Mouse (Mus musculus) neural tube, embryonic 15.5 days (tissue): ENCODE data around the gene Clcnkb. TPM values are rescaled to one million over a fixed set of nuclear protein-coding genes. Genes with fewer than 3 reads are reported as not detected.

ENCODE experiments used
- ATAC-seq: fragments of 200-750 bp; cut with Nextera tagmentation; 2 replicates; pipeline ENCODE4 v1.8.0; 2017; ENCODE audit warnings: mild to moderate bottlenecking, moderate TSS enrichment, moderate library complexity; ENCODE audit not compliant: low FRiP score
- H3K27ac ChIP-seq: fragments of 300-500 bp; sonication (generic); replicated peaks from 2 replicates; pipeline ENCODE4 v1.5.1; 2015; ENCODE audit warnings: mild to moderate bottlenecking, inconsistent platforms
- H3K27me3 ChIP-seq: fragments of 300-500 bp; sonication (generic); replicated peaks from 2 replicates; pipeline ENCODE4 v1.6.1; 2015; ENCODE audit warnings: inconsistent platforms
- H3K36me3 ChIP-seq: fragments of 300-500 bp; sonication (generic); 2 replicates; pipeline ENCODE4 v1.6.1; 2015; ENCODE audit warnings: inconsistent platforms
- H3K4me1 ChIP-seq: fragments of 300-500 bp; sonication (generic); 2 replicates; pipeline ENCODE4 v1.6.1; 2015; ENCODE audit warnings: inconsistent platforms
- H3K4me2 ChIP-seq: fragments of 300-500 bp; sonication (generic); 2 replicates; pipeline ENCODE4 v1.6.1; 2015; ENCODE audit warnings: inconsistent platforms, mild to moderate bottlenecking, moderate library complexity
- H3K4me3 ChIP-seq: fragments of 300-500 bp; sonication (generic); replicated peaks from 2 replicates; pipeline ENCODE4 v1.5.1; 2015; ENCODE audit warnings: mild to moderate bottlenecking, inconsistent platforms
- H3K9ac ChIP-seq: fragments of 300-500 bp; sonication (generic); replicated peaks from 2 replicates; pipeline ENCODE4 v1.6.1; 2015; ENCODE audit warnings: mild to moderate bottlenecking, inconsistent platforms
- H3K9me3 ChIP-seq: fragments of 300-500 bp; sonication (generic); replicated peaks from 2 replicates; pipeline ENCODE4 v1.6.1; 2016; ENCODE audit warnings: inconsistent platforms
- WGBS: fragments of 180-500 bp; shearing (Covaris S2); methylation state at CpG from one replicate; pipeline ENCODE4 v1.1.7; 2015; ENCODE audit warnings: mixed read lengths; 5-methylcytosine and 5-hydroxymethylcytosine counted together
- polyA plus RNA-seq: library from polyadenylated mRNA; unstranded; fragments of >200 nt; fragmentation: Nextera tagmentation; extraction: Ambion mirVana; gene quantifications from 2 replicates; pipeline ENCODE4 v1.2.1, GENCODE M21; 2015

Clcnkb gene
- 0.27 TPM in 1 of 2 replicates, not detected in the other for polyA plus RNA-seq

DNA sequence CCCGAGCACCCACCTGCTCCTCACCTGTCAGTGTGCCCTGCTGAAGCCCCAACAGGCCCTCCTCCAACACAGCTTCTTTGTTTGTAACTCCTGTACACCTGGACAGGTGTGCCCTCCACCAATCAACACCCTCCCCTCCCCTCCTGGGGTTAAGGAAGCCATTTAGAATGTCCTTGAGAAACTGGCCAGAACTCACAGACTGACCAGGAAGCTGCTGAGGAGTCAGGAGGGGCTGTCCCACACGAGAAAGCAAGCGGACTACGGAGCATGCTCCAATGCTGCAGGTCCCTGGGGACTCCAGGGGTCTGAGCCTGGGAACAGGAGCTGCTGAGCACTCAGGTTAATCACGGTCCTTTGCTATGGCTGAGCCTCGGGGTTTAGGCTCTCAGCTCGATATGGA, at the start of gene Clcnkb:
TSS of gene Clcnkb (minus strand) at position 91 of the 400 bp plus-strand sequence.
- H3K27ac ChIP-seq = no peak within 1 kb of the TSS
- H3K27me3 ChIP-seq = no peaks in the 10 kb centered on the region; the same call in 1 of the 2 replicates
- WGBS = 62% methylated on average over 7 of the region's 7 CpGs

GRCm38 (mm10) chr4:141464722-141465121, 48.9 kb upstream of the Clcnkb start:
- Histone ChIP-seq H3K4me1 (peaks cover 4% of the 10 kb centered on the region; the same call in 1 of the 2 replicates), H3K27me3 (no peaks in the 10 kb centered on the region), H3K9ac (no peak overlapping the region), H3K9me3 (no peaks in the 10 kb centered on the region), H3K4me2 (no peak overlapping the region), H3K27ac (no peak overlapping the region), H3K4me3 (no peak overlapping the region), H3K36me3 (peaks cover 77% of the 10 kb centered on the region)
- WGBS = 79% methylated on average over 16 of the region's 16 CpGs
- no peak for ATAC-seq

More for the DNA sequence above, at the start of gene Clcnkb:
- H3K36me3 ChIP-seq = no peaks in the 10 kb centered on the region
- H3K4me1 ChIP-seq = peaks cover 6% of the 10 kb centered on the region; the same call in 1 of the 2 replicates
- no peak for ATAC-seq
- H3K9ac ChIP-seq = no peak within 1 kb of the TSS
- H3K4me2 ChIP-seq = no peak within 1 kb of the TSS
- no peak within 1 kb of the TSS for H3K4me3 ChIP-seq
- no peaks in the 10 kb centered on the region for H3K9me3 ChIP-seq

DNA sequence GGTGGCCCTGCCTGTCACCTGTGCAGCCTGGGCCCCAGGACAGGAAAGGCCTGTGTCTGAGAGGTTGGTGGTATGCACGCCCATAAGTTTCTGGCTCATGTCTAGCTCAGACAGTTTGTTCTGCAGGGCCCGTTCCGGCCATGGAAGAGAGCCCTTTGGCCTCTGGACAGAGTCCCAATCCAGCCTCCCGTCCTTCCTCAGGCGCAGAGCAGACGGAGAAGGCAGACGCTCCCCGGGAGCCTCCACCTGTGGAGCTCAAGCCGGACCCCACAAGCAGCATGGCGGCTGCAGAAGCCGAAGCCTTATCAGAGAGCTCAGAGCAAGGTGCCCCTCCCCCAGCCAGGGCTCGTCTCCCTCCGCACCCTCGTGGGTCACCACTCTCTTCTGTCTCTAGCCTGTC, 47.7 kb upstream of the Clcnkb start:
- 90% methylated on average over 14 of the region's 14 CpGs for WGBS
- peaks cover 7% of the 10 kb centered on the region for H3K4me1 ChIP-seq
- peaks cover 67% of the 10 kb centered on the region for H3K36me3 ChIP-seq
- H3K9me3 ChIP-seq = no peaks in the 10 kb centered on the region
- no peak overlapping the region for H3K4me2 ChIP-seq
- H3K27ac ChIP-seq = no peak overlapping the region
- no peak overlapping the region for H3K9ac ChIP-seq
- no peak for ATAC-seq
- H3K4me3 ChIP-seq = no peak overlapping the region
- H3K27me3 ChIP-seq = no peaks in the 10 kb centered on the region

DNA sequence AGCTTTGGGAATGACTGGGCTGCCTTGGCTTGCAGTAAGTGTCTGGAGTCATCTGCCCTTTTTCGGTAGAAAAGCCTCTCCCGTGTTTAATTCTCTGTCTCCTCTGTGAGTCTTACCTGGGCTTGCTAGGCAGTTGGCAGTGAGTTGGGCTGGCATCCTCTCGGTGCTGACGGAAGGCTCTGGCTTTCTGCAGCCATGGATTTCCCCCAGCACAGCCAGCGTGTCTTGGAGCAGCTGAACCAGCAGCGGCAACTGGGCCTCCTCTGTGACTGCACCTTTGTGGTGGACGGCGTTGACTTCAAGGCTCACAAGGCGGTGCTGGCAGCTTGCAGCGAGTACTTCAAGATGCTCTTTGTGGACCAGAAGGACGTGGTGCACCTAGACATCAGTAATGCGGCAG, 45.8 kb upstream of the Clcnkb start:
- Histone ChIP-seq H3K36me3 (peaks cover 51% of the 10 kb centered on the region), H3K9ac (no peak overlapping the region), H3K9me3 (no peaks in the 10 kb centered on the region), H3K27ac (no peak overlapping the region), H3K4me3 (no peak overlapping the region), H3K4me1 (peaks cover 12% of the 10 kb centered on the region), H3K4me2 (no peak overlapping the region), H3K27me3 (no peaks in the 10 kb centered on the region)
- no peak for ATAC-seq
- 90% methylated on average over 12 of the region's 12 CpGs for WGBS

GRCm38 (mm10) chr4:141461088-141461487, 45.3 kb upstream of the Clcnkb start:
- H3K4me2 ChIP-seq = no peak overlapping the region
- H3K4me1 ChIP-seq = peaks cover 12% of the 10 kb centered on the region
- H3K36me3 ChIP-seq = peaks cover 49% of the 10 kb centered on the region
- H3K4me3 ChIP-seq = no peak overlapping the region
- no peak overlapping the region for H3K27ac ChIP-seq
- 38% methylated on average over 12 of the region's 12 CpGs for WGBS
- no peak overlapping the region for H3K9ac ChIP-seq
- ATAC-seq = no peak
- H3K9me3 ChIP-seq = no peaks in the 10 kb centered on the region
- no peaks in the 10 kb centered on the region for H3K27me3 ChIP-seq

DNA sequence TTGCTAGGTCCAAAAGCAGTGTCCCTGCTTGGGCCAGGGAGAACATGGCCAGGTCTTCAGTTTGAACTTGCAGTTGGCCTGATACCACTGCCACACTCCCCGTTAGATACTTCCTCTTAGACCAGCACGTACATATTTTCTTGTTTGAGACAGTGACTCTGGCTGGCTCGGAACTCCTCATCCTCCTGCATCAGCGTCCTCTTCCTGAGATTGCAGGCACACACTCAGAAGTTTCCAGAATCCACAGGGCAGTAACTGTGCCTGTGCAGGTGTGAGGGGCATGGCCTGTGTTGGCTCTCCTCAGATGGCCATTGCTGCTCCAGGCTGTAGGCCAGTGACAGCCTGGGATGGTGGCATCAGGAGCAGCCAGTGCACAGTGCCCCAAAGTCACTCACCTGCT, 44.7 kb upstream of the Clcnkb start:
- no peak overlapping the region for H3K27ac ChIP-seq
- peaks cover 45% of the 10 kb centered on the region for H3K36me3 ChIP-seq
- 97% methylated on average over 4 of the region's 4 CpGs for WGBS
- H3K9ac ChIP-seq = no peak overlapping the region
- H3K9me3 ChIP-seq = no peaks in the 10 kb centered on the region
- H3K4me2 ChIP-seq = no peak overlapping the region
- no peaks in the 10 kb centered on the region for H3K27me3 ChIP-seq
- ATAC-seq = no peak
- no peak overlapping the region for H3K4me3 ChIP-seq
- peaks cover 12% of the 10 kb centered on the region for H3K4me1 ChIP-seq

DNA sequence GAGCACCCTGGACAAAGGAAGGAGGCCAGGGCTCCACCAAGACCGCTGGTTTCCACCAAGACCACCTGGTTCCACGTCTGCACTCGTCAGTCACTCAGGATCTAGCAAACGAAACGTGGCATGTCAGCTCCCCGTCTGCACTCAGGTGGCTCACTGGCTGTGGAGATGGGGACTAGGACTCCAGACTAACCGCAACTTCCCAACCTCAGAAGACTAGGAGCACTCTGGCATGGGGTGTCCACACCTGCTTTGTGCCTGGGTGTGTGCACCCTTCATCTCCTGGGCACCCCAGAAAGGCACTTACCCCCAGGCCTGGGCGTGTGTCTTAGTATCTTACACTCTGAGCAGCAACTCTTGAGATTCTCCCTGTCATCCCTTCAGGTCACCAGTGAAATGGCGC, 44.0 kb upstream of the Clcnkb start:
- WGBS = 93% methylated on average over 9 of the region's 9 CpGs
- Histone ChIP-seq H3K4me2 (no peak overlapping the region), H3K27ac (no peak overlapping the region), H3K4me1 (peaks cover 12% of the 10 kb centered on the region), H3K36me3 (peaks cover 37% of the 10 kb centered on the region), H3K9ac (no peak overlapping the region), H3K4me3 (no peak overlapping the region), H3K27me3 (no peaks in the 10 kb centered on the region), H3K9me3 (no peaks in the 10 kb centered on the region)
- no peak for ATAC-seq

- H3K4me1 ChIP-seq = peaks cover 12% of the 10 kb centered on the region
- H3K27ac ChIP-seq = no peak overlapping the region
- no peak overlapping the region for H3K9ac ChIP-seq
- peaks cover 29% of the 10 kb centered on the region for H3K36me3 ChIP-seq
- H3K4me2 ChIP-seq = no peak overlapping the region
- ATAC-seq = no peak
- 72% methylated on average over 3 of the region's 3 CpGs for WGBS
- no peaks in the 10 kb centered on the region for H3K9me3 ChIP-seq
- H3K27me3 ChIP-seq = no peaks in the 10 kb centered on the region
- H3K4me3 ChIP-seq = no peak overlapping the region
Observed at GRCm38 (mm10) chr4:141458888-141459287, 43.1 kb upstream of the Clcnkb start.

DNA sequence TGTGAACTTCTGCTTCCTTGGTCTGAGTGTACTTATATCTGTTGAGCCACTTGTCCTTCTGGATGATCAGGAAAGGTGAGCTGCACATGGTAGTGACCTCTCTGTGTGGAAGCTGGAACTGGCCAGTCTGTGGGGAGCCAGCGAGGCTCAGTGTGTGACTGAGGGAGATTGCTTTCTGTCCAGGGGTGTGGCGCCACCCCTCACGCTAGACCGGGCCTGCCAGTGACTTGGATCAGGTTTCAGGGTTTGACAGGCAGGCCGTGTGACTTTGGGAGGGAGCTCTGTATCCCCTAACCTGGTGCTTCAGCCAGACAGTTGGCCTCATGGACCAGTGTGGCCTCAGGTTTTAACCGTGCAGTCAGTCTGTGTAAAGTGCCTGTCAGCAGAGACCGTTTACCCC, 42.4 kb upstream of the Clcnkb start:
- Histone ChIP-seq H3K4me2 (no peak overlapping the region), H3K36me3 (peaks cover 23% of the 10 kb centered on the region), H3K27ac (no peak overlapping the region), H3K27me3 (no peaks in the 10 kb centered on the region), H3K9ac (no peak overlapping the region), H3K4me3 (no peak overlapping the region), H3K9me3 (no peaks in the 10 kb centered on the region), H3K4me1 (peaks cover 14% of the 10 kb centered on the region)
- WGBS = 15% methylated on average over 7 of the region's 7 CpGs
- ATAC-seq = no peak

DNA sequence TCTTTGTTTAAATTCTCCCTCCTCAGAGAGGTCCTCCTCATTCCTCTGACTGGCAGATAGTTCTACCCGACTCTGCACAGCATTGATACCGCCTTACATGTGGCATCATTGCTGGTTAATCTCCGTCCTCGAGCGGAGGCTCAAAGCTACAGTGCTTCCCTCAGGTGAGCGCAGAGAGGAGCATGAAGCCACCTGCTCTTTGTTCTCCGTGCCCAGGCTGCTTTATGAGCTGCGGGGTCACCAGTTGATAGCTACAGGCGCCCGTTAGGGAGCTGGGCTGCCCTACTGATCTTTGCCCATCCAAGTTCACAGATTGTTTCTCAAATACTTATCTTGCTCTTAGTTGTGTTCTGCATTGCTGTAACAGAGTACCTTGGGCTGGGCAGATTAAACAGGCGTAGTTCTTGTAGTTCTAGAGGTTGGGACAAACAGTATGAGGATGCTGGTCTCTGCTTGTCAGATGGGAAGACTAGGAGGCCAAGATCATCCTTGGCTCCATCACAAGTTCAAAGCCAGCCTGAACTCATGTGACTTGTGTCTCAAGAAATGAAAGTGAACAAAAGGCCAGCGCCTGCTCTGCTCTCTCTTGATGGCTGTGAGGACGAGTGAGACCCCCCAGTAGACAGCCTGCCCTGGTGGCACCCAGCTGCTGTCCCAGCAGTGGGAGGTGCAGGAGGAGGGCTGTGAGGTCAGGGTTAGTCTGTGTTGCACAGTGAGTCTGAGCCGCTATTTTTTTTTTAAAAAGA, 40.6 kb upstream of the Clcnkb start:
- WGBS = 94% methylated on average over 14 of the region's 14 CpGs
- peaks cover 21% of the 10 kb centered on the region for H3K4me1 ChIP-seq

GRCm38 (mm10) chr4:141455526-141455925, 39.7 kb upstream of the Clcnkb start:
- no peaks in the 10 kb centered on the region for H3K9me3 ChIP-seq
- H3K36me3 ChIP-seq = peaks cover 29% of the 10 kb centered on the region
- no peak overlapping the region for H3K4me3 ChIP-seq
- peaks cover 17% of the 10 kb centered on the region; the same call in 1 of the 2 replicates for H3K4me1 ChIP-seq
- no peak overlapping the region for H3K9ac ChIP-seq
- no peak overlapping the region for H3K4me2 ChIP-seq
- H3K27me3 ChIP-seq = no peaks in the 10 kb centered on the region
- no peak for ATAC-seq
- no peak overlapping the region for H3K27ac ChIP-seq
- WGBS = 82% methylated on average over 4 of the region's 4 CpGs

More for the DNA sequence above, 40.6 kb upstream of the Clcnkb start:
- no peak overlapping the region for H3K4me3 ChIP-seq
- no peak overlapping the region for H3K4me2 ChIP-seq
- peaks cover 25% of the 10 kb centered on the region for H3K36me3 ChIP-seq
- no peak overlapping the region for H3K9ac ChIP-seq
- no peak for ATAC-seq
- H3K27me3 ChIP-seq = no peaks in the 10 kb centered on the region
- H3K9me3 ChIP-seq = no peaks in the 10 kb centered on the region
- H3K27ac ChIP-seq = no peak overlapping the region

- no peak for ATAC-seq
- 80% methylated on average over 14 of the region's 14 CpGs for WGBS
Observed at GRCm38 (mm10) chr4:141454581-141455350, 39.0 kb upstream of the Clcnkb start.

More at GRCm38 (mm10) chr4:141454581-141455350, 39.0 kb upstream of the Clcnkb start:
- Histone ChIP-seq H3K36me3 (peaks cover 34% of the 10 kb centered on the region), H3K4me2 (no peak overlapping the region), H3K27ac (no peak overlapping the region), H3K9ac (no peak overlapping the region), H3K4me3 (no peak overlapping the region), H3K27me3 (no peaks in the 10 kb centered on the region), H3K9me3 (no peaks in the 10 kb centered on the region), H3K4me1 (peaks cover 17% of the 10 kb centered on the region; the same call in 1 of the 2 replicates)
